Mouse (Mus musculus) liver, embryonic 11.5 days (tissue): ENCODE results near the gene Cyp2c40. TPM values are rescaled to one million over a fixed set of nuclear protein-coding genes. Genes with fewer than 3 reads are reported as not detected.

Experiments
- polyA plus RNA-seq: library from polyadenylated mRNA; unstranded; fragments of >200 nt; fragmentation: Nextera tagmentation; extraction: Ambion mirVana; gene quantifications from 2 replicates; pipeline ENCODE4 v1.2.1, GENCODE M21; 2014

Cyp2c40 gene
- polyA plus RNA-seq, 1 experiment from 2014 or later, result not detected

Other genes with a start within 250 kb of the Cyp2c40 start
- gene Cyp2c67, start 163.8 kb downstream of the Cyp2c40 start, polyA plus RNA-seq, result 0.29 and 0.49 TPM in 2 replicates
- 47.2 and 49.0 TPM in 2 replicates for gene Cyp2c68, start 71.8 kb downstream of the Cyp2c40 start, polyA plus RNA-seq
- gene Cyp2c69, start 74.0 kb upstream of the Cyp2c40 start, polyA plus RNA-seq, result not detected in 2 replicates
- not detected in 2 replicates for gene Cyp2c37, start 179.6 kb upstream of the Cyp2c40 start, polyA plus RNA-seq